Mouse (Mus musculus): ENCODE measurements around the gene Coil.

GRCm38 (mm10) chr11:88986616-88987015 lies 16.6 kb downstream of the Coil start:
- TF ChIP-seq CTCF (IDR thresholded peaks at IDR 0.05; ENCODE audit: low read depth) (peak; percentile 27; the same call in 1 of the 2 replicates), EP300 (IDR thresholded peaks at IDR 0.05; ENCODE audit: low read depth) (no peak)
